Mouse (Mus musculus): ENCODE measurements at regions not wholly inside any gene's neighbourhood (a gene's known extent, or its start where the extent isn't known, plus 50 kb on each side); places are given as distances from the start of the nearest gene placed in this dataset.

DNA sequence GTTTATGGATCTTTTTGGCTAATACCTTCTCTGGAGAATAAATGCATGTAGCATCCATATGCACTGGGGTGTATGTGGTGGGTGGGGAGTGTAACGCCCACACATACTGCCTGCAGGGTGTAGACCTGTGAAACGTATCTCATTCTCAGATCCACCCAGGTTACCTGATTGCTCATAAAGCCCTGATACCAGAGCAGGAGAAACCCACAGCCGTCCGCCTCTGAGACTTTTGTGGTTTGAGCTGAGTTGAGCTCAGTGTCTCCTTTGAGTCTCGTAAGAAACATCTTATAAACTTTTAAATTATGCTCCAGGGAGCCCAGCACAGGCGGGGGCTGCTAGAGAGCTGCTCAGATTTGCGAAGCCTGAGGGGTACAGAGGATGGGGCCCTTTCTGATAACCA, 88.7 kb upstream of the Tgfbr2 start:
- no peak for ATAC-seq (replicated peaks; ENCODE audit: insufficient number of reproducible peaks, low FRiP score, low TSS enrichment, poor library complexity, severe bottlenecking)

DNA sequence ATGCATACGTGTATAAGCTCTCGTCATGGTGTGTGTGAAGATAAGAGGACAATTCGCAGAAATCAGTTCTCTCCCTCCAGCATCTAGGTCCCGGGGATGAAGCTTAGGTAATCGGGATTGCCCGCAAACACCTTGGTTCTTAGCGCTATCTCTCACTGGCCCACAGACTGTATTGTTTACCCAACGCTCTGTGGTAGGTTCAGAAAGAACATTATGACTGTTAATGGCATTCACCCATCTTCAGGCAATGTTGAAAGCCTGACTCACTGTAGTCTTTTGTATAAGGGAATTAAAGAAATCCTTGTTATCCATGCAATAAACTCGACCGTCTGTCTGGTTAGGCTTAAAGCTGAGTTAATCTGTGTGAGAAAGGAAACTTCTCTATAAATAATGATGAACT, 84.4 kb upstream of the Tgfbr2 start:
- ATAC-seq (replicated peaks; ENCODE audit: insufficient number of reproducible peaks, low FRiP score, low TSS enrichment, poor library complexity, severe bottlenecking): no peak

DNA sequence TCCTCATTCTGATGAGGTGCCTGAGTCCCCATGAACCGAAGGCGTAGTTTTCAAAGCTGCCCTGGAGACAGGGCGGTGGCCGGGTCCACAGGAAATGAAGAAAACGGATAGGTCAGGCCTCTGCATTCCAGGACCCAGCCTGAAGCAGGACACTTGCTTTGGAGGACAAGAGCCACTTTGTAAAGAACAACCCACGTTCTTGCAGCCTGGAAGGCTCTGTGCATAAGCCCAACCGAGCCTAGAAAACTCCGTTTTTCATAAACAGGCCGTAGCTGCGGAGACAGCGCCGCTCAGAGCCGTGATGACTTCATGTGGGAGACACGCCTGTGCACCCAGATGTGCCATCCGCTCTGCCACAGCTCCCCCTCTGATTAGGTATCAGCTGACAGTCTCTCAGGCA, 78.4 kb upstream of the Tgfbr2 start:
- ATAC-seq (replicated peaks; ENCODE audit: insufficient number of reproducible peaks, low FRiP score, low TSS enrichment, poor library complexity, severe bottlenecking): no peak

DNA sequence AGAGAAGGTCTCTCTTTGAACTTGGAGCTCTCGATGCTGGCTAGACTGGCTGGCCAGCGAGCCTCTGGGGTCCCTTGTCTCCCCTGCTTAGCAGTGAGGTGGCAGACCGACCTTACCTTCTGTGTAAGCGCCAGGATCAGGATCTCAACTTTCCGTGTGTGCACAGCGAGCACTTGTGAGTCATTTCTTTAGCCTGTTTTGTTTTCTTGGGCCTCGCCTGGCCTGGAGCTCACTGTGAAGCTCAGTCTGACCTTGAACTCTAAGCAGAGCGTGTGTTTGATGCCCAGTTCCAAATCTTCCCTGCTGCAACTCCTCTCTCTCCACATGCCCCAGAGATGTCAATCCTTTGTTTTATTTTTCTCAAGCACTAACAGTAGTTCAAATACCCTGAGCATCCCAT, 77.6 kb upstream of the Tgfbr2 start:
- no peak for ATAC-seq (replicated peaks; ENCODE audit: insufficient number of reproducible peaks, low FRiP score, low TSS enrichment, poor library complexity, severe bottlenecking)

DNA sequence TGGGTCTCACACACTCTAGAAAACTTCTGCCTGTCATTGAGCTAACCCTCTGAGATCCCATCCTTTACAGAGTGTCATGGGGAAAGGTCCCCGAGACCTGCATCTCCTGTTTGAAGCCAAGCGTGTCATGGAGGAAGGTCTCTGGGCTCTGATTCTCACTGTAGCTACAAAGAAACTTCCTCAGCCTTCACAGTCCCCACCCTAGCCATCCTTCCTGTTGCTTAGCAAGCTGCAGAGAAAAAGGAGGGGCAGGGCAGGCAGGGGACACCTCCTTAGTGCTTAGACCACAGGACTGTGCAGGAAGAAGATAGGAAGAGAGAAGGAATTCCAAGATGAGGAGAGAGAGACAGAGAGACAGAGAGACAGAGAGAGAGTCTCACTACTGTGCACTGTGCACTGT, 74.6 kb upstream of the Tgfbr2 start:
- ATAC-seq (replicated peaks; ENCODE audit: insufficient number of reproducible peaks, low FRiP score, low TSS enrichment, poor library complexity, severe bottlenecking): no peak

DNA sequence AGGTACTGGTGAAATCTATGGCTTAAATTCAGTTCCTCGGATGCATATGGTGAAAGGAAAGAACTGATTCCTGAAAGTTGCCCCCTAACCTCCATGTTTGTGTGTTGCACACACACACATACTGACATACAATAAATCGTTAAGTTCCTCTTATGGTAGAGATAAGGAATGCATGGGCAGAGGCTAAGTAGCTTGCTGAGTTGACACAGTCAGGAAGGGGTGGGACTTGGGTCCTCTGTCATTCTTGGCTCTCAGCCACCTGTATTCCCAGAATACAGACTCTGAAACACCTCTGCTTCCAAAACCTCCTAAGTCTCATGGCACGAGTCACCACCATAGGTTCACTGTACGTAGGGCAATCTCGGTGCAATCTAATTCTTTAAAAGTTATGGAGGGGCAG, 70.0 kb upstream of the Tgfbr2 start:
- no peak for ATAC-seq (replicated peaks; ENCODE audit: insufficient number of reproducible peaks, low FRiP score, low TSS enrichment, poor library complexity, severe bottlenecking)

DNA sequence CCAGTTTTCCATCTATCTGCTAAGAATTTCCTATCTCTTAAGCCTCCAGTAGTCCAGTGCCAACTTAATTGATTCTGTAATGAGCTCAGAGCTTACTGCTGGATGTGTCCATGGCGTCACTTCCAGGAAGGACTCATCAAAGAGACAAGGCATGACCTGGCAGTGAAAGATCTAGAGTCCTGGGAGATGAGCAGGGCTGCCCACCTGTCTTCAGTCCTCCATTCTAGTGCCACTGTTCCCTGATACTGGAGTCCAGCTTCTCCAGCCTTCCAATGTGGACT, 69.4 kb upstream of the Tgfbr2 start:
- ATAC-seq (replicated peaks; ENCODE audit: insufficient number of reproducible peaks, low FRiP score, low TSS enrichment, poor library complexity, severe bottlenecking): no peak

DNA sequence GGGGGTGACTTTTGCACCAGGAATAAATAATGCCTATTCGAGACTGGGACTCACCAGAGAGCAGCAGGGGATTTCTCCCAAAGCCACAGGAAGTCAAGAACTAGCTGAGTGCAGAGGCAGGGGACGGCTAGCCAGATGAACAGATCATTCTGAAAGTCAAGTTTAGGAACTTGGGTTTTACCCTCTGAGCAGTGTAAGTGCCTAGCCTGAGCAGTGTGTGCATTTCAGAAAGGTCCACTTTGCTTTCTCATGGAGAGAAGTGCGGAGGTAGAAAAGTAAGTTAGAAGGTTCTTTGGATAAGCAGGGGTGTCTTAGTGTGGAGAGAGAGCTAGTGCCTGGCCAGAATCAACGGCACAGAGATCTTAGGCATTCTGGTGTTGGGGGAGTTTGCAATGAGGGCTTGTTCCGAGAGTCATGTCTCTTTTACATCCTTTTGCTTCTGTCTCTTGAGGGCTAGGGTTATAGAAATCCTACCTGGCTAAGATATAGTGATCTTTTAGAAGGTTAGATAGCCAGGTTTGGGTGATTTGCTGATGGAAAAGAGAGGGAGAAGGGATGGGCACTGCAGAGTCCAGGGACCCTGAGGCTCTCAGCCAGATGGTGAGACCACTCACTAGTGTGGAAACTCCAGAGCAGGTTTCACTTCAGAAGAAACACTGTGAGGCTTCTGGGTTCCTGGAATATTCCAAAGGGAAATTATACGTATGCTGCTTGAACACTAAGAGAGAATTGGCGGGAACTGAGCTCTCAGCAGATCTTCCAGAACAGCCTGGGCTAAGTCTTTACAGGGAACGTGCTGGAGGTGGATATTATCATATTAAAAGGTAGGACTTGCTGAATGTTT, 68.8 kb upstream of the Tgfbr2 start:
- ATAC-seq (replicated peaks; ENCODE audit: insufficient number of reproducible peaks, low FRiP score, low TSS enrichment, poor library complexity, severe bottlenecking): no peak

DNA sequence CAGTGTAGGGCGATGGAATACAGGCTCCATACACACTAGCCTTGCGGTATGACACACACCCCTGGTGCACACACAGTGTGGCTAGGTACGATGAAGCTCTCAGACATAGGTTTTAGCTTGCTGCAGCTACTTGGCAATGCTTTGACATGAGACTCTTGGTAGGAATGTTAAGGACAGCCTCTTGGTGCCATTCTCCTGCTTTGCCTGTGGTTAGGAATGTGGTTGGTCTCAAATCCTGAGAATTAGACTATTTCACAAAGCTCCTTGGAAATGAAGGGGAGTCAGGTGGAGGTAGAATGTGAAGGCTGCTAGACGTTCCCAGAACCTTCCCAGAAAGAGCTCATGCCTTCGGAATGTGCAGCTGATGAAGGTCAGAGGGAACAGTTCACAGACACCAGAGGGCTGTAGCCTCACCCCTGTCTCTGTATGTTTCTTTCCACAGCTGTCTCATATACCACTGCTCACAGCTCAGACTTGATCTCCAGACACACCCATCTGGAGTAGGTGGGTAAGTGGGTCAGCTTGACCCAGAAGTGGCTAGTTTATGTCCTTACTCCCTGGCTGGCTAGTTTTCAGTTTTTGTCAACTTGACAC, 66.9 kb upstream of the Tgfbr2 start:
- no peak for ATAC-seq (replicated peaks; ENCODE audit: insufficient number of reproducible peaks, low FRiP score, low TSS enrichment, poor library complexity, severe bottlenecking)

DNA sequence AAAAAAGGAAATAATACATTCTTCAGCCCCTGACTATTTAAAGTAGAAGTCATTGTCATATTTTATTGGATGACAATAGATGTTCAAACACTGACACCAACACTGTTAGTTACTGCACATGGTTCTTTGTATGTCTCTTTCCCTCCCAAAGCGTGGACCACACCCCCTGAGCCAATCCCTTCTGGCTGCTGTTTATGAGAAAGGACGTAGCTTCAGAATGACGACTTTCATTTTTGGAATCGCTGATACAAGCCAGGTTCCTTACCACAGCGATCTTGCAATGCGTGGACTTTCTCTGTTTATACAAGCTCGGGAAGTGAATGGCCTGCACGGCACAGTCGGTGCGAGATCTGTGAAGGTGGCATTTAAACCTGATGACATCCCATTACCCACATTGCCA, 66.1 kb upstream of the Tgfbr2 start:
- ATAC-seq (replicated peaks; ENCODE audit: insufficient number of reproducible peaks, low FRiP score, low TSS enrichment, poor library complexity, severe bottlenecking): no peak

DNA sequence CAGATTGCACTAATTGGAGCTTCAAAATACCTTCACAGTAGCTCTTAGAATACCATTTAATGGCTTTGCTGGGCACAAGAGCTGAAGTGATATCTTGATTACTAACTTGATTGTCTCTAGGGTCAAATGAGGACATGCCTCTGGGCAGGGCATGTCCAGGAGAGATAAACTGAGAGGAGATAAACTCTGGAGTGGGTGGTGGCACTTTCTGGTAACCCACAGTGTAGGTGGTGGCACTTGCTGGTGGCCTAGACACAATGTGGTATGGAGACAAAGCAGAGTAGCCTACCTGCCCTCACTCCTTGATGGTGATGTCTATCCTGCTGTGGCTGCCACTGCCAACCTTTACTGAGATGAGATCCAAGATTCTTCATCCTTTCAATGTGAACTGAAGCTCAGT, 61.7 kb upstream of the Tgfbr2 start:
- no peak for ATAC-seq (replicated peaks; ENCODE audit: insufficient number of reproducible peaks, low FRiP score, low TSS enrichment, poor library complexity, severe bottlenecking)

DNA sequence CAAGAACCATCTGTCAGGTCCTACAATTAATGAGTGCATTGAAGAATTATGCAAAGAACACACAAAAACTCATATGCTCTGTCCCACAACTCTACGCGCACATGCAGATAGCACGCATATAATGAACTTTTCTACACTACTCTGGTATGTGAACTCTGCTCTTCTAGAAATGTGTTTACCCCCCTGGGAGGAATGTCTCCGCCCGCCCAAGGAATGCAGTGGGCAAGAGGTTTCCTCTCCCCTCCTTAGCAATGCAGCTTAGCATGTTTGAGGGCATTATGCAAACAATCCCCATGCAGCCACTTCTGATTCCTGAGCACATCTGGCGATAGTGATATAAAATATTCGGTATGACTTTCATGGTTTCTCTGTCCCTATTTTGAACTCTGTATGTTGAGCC, 59.0 kb upstream of the Tgfbr2 start:
- ATAC-seq (replicated peaks; ENCODE audit: insufficient number of reproducible peaks, low FRiP score, low TSS enrichment, poor library complexity, severe bottlenecking): no peak

DNA sequence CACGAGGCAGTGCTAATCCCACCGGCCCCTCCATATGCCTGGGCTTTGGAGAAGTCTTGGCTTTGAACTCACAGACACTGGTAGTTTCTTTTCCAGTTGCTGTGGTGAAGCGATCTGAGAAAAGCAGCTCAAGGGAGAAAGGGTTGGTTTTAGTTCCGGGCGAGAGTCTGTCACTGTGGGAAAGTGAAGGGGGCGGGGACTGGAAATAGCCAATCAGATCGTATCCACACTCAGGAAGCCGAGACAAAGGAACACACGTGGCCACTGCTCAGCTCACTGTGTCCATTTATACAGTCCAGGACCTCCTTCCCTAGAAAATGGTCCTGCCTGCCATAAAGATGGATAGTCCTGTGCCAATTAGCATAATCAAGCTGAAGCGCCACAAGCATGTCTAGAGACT, 57.2 kb upstream of the Tgfbr2 start:
- no peak for ATAC-seq (replicated peaks; ENCODE audit: insufficient number of reproducible peaks, low FRiP score, low TSS enrichment, poor library complexity, severe bottlenecking)

DNA sequence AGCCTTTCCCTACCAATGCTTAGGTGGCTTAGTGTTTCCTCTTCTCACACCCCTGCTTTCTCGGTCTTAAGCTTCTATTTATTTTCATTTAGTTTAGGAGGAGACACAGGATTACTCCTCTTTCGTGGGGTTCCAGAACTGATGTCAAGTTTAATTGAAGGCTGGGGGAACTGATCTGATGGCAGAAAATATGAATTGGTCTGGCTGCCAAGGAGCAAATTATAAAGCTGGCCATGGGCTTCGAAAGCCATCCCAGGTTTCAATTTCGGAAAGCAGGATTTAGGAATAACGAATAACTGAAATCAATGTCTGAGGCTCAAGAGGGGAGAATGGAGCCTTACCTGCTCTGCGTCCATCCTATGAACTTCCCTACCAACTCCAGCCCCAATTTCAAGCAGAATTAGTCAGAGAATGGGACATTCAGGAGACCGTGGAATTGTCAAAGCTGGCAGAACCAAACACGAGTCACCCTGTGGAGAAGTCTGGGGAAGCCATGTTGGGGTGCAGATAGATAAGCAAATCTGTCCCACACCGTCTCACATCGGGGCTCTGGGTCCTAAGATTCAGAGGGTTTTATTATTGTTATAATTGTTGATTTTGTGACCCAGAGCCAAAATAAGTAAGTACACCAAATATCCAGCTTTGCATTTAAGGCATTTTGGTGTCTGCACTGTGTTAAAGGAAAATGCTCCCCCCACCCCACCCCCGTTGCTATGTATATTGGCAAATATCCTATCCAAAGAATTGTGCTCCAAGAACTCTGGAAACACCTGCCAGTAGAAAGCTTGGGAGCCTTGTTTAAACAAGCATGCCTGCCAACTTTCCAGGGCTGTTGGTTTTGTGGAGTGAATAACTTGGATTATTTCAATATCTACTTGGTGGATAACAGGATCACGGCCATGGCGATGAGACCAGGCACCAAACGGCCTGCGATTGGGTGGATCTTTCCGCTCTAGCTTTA, 56.5 kb upstream of the Tgfbr2 start:
- no peak for ATAC-seq (replicated peaks; ENCODE audit: insufficient number of reproducible peaks, low FRiP score, low TSS enrichment, poor library complexity, severe bottlenecking)

DNA sequence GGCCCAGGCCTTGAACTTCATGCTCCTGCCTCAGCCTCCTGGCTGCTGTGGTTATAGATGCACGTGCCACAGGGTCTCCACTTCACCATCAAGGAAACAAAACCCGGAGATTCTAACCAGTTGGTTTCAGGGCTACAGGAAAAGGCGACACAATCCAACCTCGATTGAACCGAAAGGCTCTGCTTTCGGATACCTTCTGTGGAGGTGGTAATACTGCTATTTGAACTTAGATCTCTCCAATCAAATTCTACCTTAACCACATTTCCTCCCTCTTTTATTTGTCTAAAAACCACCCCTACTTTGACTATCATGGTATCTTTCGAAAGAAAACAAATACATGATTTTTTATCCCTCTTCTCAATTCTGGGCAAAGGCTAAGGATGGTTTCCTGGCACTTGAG, 55.2 kb upstream of the Tgfbr2 start:
- no peak for ATAC-seq (replicated peaks; ENCODE audit: insufficient number of reproducible peaks, low FRiP score, low TSS enrichment, poor library complexity, severe bottlenecking)

DNA sequence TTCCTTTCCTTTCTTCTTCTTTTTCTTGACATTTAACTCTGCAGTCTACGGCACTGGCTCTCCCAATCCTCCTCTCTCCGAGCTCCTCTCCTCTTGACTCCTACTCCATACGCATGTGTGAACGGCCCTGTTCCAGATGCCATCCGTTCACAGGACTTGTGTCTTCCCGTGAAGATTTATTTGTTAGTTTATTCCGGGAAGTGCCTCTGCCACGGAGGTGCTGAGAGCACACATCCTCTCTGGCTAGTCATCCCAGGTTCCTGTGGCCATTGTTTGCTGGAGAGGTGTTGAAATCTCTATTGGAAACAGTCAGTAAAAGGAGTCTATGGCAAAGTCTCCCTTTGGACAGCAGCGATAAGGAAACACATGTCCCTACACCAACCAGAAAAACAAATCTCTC, 53.3 kb upstream of the Tgfbr2 start:
- ATAC-seq (replicated peaks; ENCODE audit: insufficient number of reproducible peaks, low FRiP score, low TSS enrichment, poor library complexity, severe bottlenecking): no peak

DNA sequence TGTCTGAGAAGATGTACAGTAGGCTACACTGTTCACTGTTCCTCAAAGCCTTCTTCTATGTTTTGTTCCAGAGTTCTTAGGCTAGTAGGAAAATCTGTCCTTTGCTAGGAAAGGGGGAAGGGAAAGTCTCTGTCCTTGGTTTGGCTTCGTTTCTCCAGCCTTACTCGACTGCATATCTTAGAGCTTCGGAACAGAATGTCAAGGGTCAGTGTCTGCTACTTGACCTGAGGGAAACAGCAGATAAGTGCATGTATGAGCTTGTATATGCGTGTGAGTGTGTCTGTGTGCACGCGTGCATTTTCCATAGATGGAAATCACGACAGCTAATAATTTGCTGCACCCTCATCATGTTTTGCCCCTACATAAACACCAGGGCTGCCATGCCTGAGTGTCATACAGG, 52.6 kb upstream of the Tgfbr2 start:
- ATAC-seq (replicated peaks; ENCODE audit: insufficient number of reproducible peaks, low FRiP score, low TSS enrichment, poor library complexity, severe bottlenecking): no peak
